Mouse (Mus musculus): ENCODE results near the gene Clcn3. TPM values are rescaled to one million over a fixed set of nuclear protein-coding genes. Genes with fewer than 3 reads are reported as not detected.

Clcn3 gene
- polyA plus RNA-seq, 1 experiment from 2014 or later, result 24.8 TPM

- Histone ChIP-seq H3K27me3 (ENCODE audit: control insufficient read depth, insufficient read depth, low read length) (no peaks in the 10 kb centered on the region), H3K4me2 (replicated peaks; ENCODE audit: low read depth, low read length) (no peak overlapping the region), H3K9me3 (ENCODE audit: control insufficient read depth, low read length) (no peaks in the 10 kb centered on the region), H3K4me1 (ENCODE audit: control insufficient read depth, insufficient read depth, low read length) (no peaks in the 10 kb centered on the region), H3K36me3 (ENCODE audit: control insufficient read depth, insufficient read depth, low read length) (no peaks in the 10 kb centered on the region), H3K9ac (ENCODE audit: low read depth, low read length) (no peak overlapping the region), H3K27ac (ENCODE audit: low read depth, low read length) (no peak overlapping the region), H3K4me3 (ENCODE audit: low read length) (no peak overlapping the region)
- ATAC-seq (ENCODE audit: low FRiP score, low TSS enrichment), result no peak
- WGBS, result 87% methylated on average over 4 of the region's 4 CpGs
Measured at GRCm38 (mm10) chr8:60868236-60868965, 114.7 kb downstream of the Clcn3 start.

- Histone ChIP-seq H3K4me1 (ENCODE audit: control insufficient read depth, insufficient read depth, low read length) (no peaks in the 10 kb centered on the region), H3K27me3 (ENCODE audit: control insufficient read depth, insufficient read depth, low read length) (no peaks in the 10 kb centered on the region), H3K27ac (ENCODE audit: low read depth, low read length) (no peak overlapping the region), H3K4me3 (ENCODE audit: low read length) (no peak overlapping the region), H3K4me2 (replicated peaks; ENCODE audit: low read depth, low read length) (no peak overlapping the region), H3K9me3 (ENCODE audit: control insufficient read depth, low read length) (no peaks in the 10 kb centered on the region), H3K9ac (ENCODE audit: low read depth, low read length) (no peak overlapping the region), H3K36me3 (ENCODE audit: control insufficient read depth, insufficient read depth, low read length) (no peaks in the 10 kb centered on the region)
- 64% methylated on average over 4 of the region's 4 CpGs for WGBS
- ATAC-seq (ENCODE audit: low FRiP score, low TSS enrichment), result no peak
Measured at GRCm38 (mm10) chr8:60867468-60868115, 115.5 kb downstream of the Clcn3 start.

- H3K27me3 ChIP-seq (ENCODE audit: control insufficient read depth, insufficient read depth, low read length), result no peaks in the 10 kb centered on the region
- H3K27ac ChIP-seq (ENCODE audit: low read depth, low read length), result no peak overlapping the region
- no peaks in the 10 kb centered on the region for H3K36me3 ChIP-seq (ENCODE audit: control insufficient read depth, insufficient read depth, low read length)
- H3K4me2 ChIP-seq (replicated peaks; ENCODE audit: low read depth, low read length), result no peak overlapping the region
- WGBS, result 32% methylated on average over 3 of the region's 3 CpGs
- no peak overlapping the region for H3K9ac ChIP-seq (ENCODE audit: low read depth, low read length)
- no peaks in the 10 kb centered on the region for H3K4me1 ChIP-seq (ENCODE audit: control insufficient read depth, insufficient read depth, low read length)
- no peak for ATAC-seq (ENCODE audit: low FRiP score, low TSS enrichment)
- no peak overlapping the region for H3K4me3 ChIP-seq (ENCODE audit: low read length)
- H3K9me3 ChIP-seq (ENCODE audit: control insufficient read depth, low read length), result no peaks in the 10 kb centered on the region
Measured at GRCm38 (mm10) chr8:60865504-60866114, 117.5 kb downstream of the Clcn3 start.

- Histone ChIP-seq H3K9ac (ENCODE audit: low read depth, low read length) (no peak overlapping the region), H3K36me3 (ENCODE audit: control insufficient read depth, insufficient read depth, low read length) (no peaks in the 10 kb centered on the region), H3K4me2 (replicated peaks; ENCODE audit: low read depth, low read length) (no peak overlapping the region), H3K4me1 (ENCODE audit: control insufficient read depth, insufficient read depth, low read length) (no peaks in the 10 kb centered on the region), H3K27ac (ENCODE audit: low read depth, low read length) (no peak overlapping the region), H3K9me3 (ENCODE audit: control insufficient read depth, low read length) (no peaks in the 10 kb centered on the region), H3K27me3 (ENCODE audit: control insufficient read depth, insufficient read depth, low read length) (no peaks in the 10 kb centered on the region), H3K4me3 (ENCODE audit: low read length) (no peak overlapping the region)
- 73% methylated on average over 6 of the region's 6 CpGs for WGBS
- ATAC-seq (ENCODE audit: low FRiP score, low TSS enrichment), result no peak
Measured at GRCm38 (mm10) chr8:60864875-60865274, 118.2 kb downstream of the Clcn3 start.

- no peaks in the 10 kb centered on the region for H3K36me3 ChIP-seq (ENCODE audit: control insufficient read depth, insufficient read depth, low read length)
- no peak overlapping the region for H3K4me3 ChIP-seq (ENCODE audit: low read length)
- H3K27me3 ChIP-seq (ENCODE audit: control insufficient read depth, insufficient read depth, low read length), result no peaks in the 10 kb centered on the region
- H3K27ac ChIP-seq (ENCODE audit: low read depth, low read length), result no peak overlapping the region
- ATAC-seq (ENCODE audit: low FRiP score, low TSS enrichment), result no peak
- 86% methylated on average over 6 of the region's 6 CpGs for WGBS
- no peak overlapping the region for H3K4me2 ChIP-seq (replicated peaks; ENCODE audit: low read depth, low read length)
- H3K9ac ChIP-seq (ENCODE audit: low read depth, low read length), result no peak overlapping the region
- H3K9me3 ChIP-seq (ENCODE audit: control insufficient read depth, low read length), result no peaks in the 10 kb centered on the region
- H3K4me1 ChIP-seq (ENCODE audit: control insufficient read depth, insufficient read depth, low read length), result no peaks in the 10 kb centered on the region
Measured at GRCm38 (mm10) chr8:60861783-60862182, 121.3 kb downstream of the Clcn3 start.

- H3K9me3 ChIP-seq (ENCODE audit: control insufficient read depth, low read length), result no peaks in the 10 kb centered on the region
- no peak overlapping the region for H3K9ac ChIP-seq (ENCODE audit: low read depth, low read length)
- 69% methylated on average over 3 of the region's 3 CpGs for WGBS
- H3K4me1 ChIP-seq (ENCODE audit: control insufficient read depth, insufficient read depth, low read length), result no peaks in the 10 kb centered on the region
- no peak for ATAC-seq (ENCODE audit: low FRiP score, low TSS enrichment)
- no peaks in the 10 kb centered on the region for H3K36me3 ChIP-seq (ENCODE audit: control insufficient read depth, insufficient read depth, low read length)
- H3K27me3 ChIP-seq (ENCODE audit: control insufficient read depth, insufficient read depth, low read length), result no peaks in the 10 kb centered on the region
- H3K27ac ChIP-seq (ENCODE audit: low read depth, low read length), result no peak overlapping the region
- H3K4me3 ChIP-seq (ENCODE audit: low read length), result no peak overlapping the region
- no peak overlapping the region for H3K4me2 ChIP-seq (replicated peaks; ENCODE audit: low read depth, low read length)
Measured at GRCm38 (mm10) chr8:60860749-60861148, 122.4 kb downstream of the Clcn3 start.

Other genes with a start within 250 kb of the Clcn3 start
- 102 and 126 TPM in 2 replicates for gene Hpf1, start 92.9 kb downstream of the Clcn3 start, polyA plus RNA-seq (2014; fragmentation: Nextera tagmentation; extraction: Ambion mirVana)
- 15.0 and 24.9 TPM in 2 replicates for gene Nek1, start 9.9 kb upstream of the Clcn3 start, polyA plus RNA-seq (2014; fragmentation: Nextera tagmentation; extraction: Ambion mirVana)
- gene Sh3rf1, start 240.6 kb upstream of the Clcn3 start, polyA plus RNA-seq (2014; fragmentation: Nextera tagmentation; extraction: Ambion mirVana), result 19.7 and 25.9 TPM in 2 replicates

Data from kidney, embryonic 14.5 days (tissue).